Mouse (Mus musculus): Measurements from ENCODE around the gene Ptpn12. TPM values are rescaled to one million over a fixed set of nuclear protein-coding genes. Genes with fewer than 3 reads are reported as not detected.
A peak's percentile ranks its signal among the peaks of the same experiment; 100 is the strongest.

The Ptpn12 gene
- polyA plus RNA-seq, 1 experiment: 32.8 TPM

GRCm38 (mm10) chr5:20938523-20938922 is 117.2 kb downstream of the Ptpn12 start:
- Histone ChIP-seq H3K36me3 (ENCODE audit: control insufficient read depth, insufficient read depth, low read length) (no peaks in the 10 kb centered on the region), H3K4me3 (ENCODE audit: low read depth, low read length) (peak overlapping the region; percentile 15; the same call in 1 of the 2 replicates), H3K4me1 (ENCODE audit: control insufficient read depth, insufficient read depth, insufficient read length, low read length) (peaks cover 22% of the 10 kb centered on the region), H3K27ac (ENCODE audit: insufficient read depth, low read depth, low read length) (0 out of 2 replicates have a peak overlapping the region, but pooled peaks have one; percentile 9), H3K27me3 (ENCODE audit: control insufficient read depth, insufficient read depth, low read length) (no peaks in the 10 kb centered on the region)
- WGBS: 64% methylated on average over 5 of the region's 5 CpGs
- TF ChIP-seq CTCF (IDR thresholded peaks at IDR 0.05; ENCODE audit: extremely low read depth, insufficient read length, insufficient replicate concordance, low read depth, low read length): no peak
- no peak for TF ChIP-seq POLR2A (IDR thresholded peaks at IDR 0.05; ENCODE audit: low read depth, low read length)

Other genes starting within 250 kb of the Ptpn12 start
- 0.13 and 0.27 TPM in 2 replicates for gene Phtf2, start 173.8 kb downstream of the Ptpn12 start, polyA plus RNA-seq (2012; rRNA removed)
- 0.52 and 1.1 TPM in 2 replicates for gene Tmem60, start 173.7 kb downstream of the Ptpn12 start, polyA plus RNA-seq (2012; rRNA removed)
- gene Rsbn1l, start 99.5 kb downstream of the Ptpn12 start, polyA plus RNA-seq (2012; rRNA removed): 1.5 and 3.4 TPM in 2 replicates
- gene Gsap, start 130.3 kb upstream of the Ptpn12 start, polyA plus RNA-seq (2012; rRNA removed): 0.47 and 0.68 TPM in 2 replicates